Mouse (Mus musculus): ENCODE data around the gene Gm3488.
"Not testable (repeated sequence)": the region's sequence is repeated elsewhere in the genome, so short reads cannot be mapped to it uniquely, and the experiment has no call there.

Gm3488 gene

GRCm38 (mm10) chr14:5501374-5501773, at the start of gene Gm3488:
Gene Gm3488 (plus strand): TSS chr14:5501674.
- DNase-seq = not testable (repeated sequence)

- DNase-seq = not testable (repeated sequence)
Observed at GRCm38 (mm10) chr14:5455367-5455766, 46.1 kb upstream of the Gm3488 start, which contains the start of gene Gm3194. Gene Gm3194 (minus strand): TSS chr14:5455467.

- DNase-seq = not testable (repeated sequence)
Observed at GRCm38 (mm10) chr14:5460469-5460868, 41.0 kb upstream of the Gm3488 start.

GRCm38 (mm10) chr14:5477730-5478129, 23.7 kb upstream of the Gm3488 start, which contains the start of gene Gm8246:
Gene Gm8246 (minus strand): TSS chr14:5477830.
- DNase-seq = not testable (repeated sequence)

DNA sequence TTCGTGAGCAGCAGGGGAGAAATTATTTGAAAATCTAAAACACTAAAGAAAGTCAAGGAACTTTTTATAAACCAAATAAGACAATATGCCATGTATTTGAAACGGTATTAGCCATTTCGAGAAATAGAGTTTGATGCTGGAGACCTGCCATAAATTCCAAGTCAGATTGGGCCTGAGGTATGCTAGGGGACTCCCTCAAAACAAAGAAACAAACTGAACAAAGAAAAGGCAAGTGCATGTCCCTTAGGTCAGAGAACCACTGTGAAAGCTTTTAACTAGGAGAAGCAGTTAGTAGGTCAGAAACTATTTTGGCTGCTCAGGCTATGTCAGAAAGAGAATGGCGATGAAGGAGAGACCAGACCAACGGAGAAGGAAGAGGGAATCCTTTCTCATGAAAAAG, 17.6 kb upstream of the Gm3488 start, which contains the start of gene Gm3187:
TSS of gene Gm3187 (plus strand) at position 301 of the 400 bp plus-strand sequence.
- not testable (repeated sequence) for DNase-seq

DNA sequence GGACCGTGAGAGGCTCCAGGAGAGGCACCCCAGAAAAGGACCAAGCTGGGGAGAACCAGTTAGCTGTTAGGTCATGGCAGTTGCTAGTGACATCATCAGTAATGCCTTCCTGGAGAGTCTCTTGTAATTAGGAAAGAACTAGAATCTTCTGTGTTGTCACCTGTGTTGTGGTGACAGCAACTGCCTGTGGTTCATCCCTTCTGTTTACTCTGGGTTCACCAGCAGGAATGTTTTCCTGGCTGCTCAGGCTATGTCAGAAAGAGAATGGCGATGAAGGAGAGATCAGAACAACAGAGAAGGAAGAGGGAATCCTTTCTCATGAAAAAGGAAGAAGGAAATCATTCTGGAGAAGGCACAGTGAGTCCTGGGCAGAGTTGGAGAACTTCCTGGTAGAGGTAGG, 36.7 kb downstream of the Gm3488 start, which contains the start of gene Gm3532:
TSS of gene Gm3532 (plus strand) at position 301 of the 400 bp plus-strand sequence.
- not testable (repeated sequence) for DNase-seq

Measured in lung, postnatal 14 days (tissue).